Mouse (Mus musculus) small intestine, adult 2 months (tissue): ENCODE results near the gene Ift81. TPM values are rescaled to one million over a fixed set of nuclear protein-coding genes. Genes with fewer than 3 reads are reported as not detected.

Experiments
- H3K27ac ChIP-seq: fragments of 200-500 bp; 2 replicates; pipeline ENCODE4 v1.5.1; 2012; ENCODE audit warnings: low read depth, low read length, control low read depth, inconsistent platforms; ENCODE audit not compliant: insufficient read depth
- H3K27me3 ChIP-seq: fragments of 200-500 bp; 2 replicates; pipeline ENCODE4 v1.6.1; 2012; ENCODE audit warnings: mild to moderate bottlenecking, moderate library complexity, low read length, inconsistent platforms; ENCODE audit not compliant: control insufficient read depth, insufficient read depth
- H3K36me3 ChIP-seq: fragments of 200-500 bp; 2 replicates; pipeline ENCODE4 v1.6.1; 2012; ENCODE audit warnings: mild to moderate bottlenecking, low read length, control low read depth, inconsistent platforms; ENCODE audit not compliant: control insufficient read depth, insufficient read depth
- H3K4me1 ChIP-seq: fragments of 200-500 bp; 2 replicates; pipeline ENCODE4 v1.6.1; 2012; ENCODE audit warnings: low read length, inconsistent platforms, mixed read lengths; ENCODE audit not compliant: control insufficient read depth, insufficient read depth, insufficient read length
- H3K4me3 ChIP-seq: fragments of 200-500 bp; 2 replicates; pipeline ENCODE4 v1.5.1; 2012; ENCODE audit warnings: low read depth, mild to moderate bottlenecking, control low read depth, inconsistent platforms, low read length, moderate library complexity
- CTCF ChIP-seq: fragments of 200-500 bp; IDR thresholded peaks from 2 replicates; pipeline ENCODE4 v1.5.1; 2012; ENCODE audit warnings: low read depth, mild to moderate bottlenecking, control low read depth, inconsistent platforms, low read length, moderate library complexity, mixed read lengths; ENCODE audit not compliant: insufficient replicate concordance, insufficient read length; ENCODE audit errors: extremely low read depth
- POLR2A ChIP-seq: fragments of 200-500 bp; IDR thresholded peaks from 2 replicates; pipeline ENCODE4 v1.6.1; 2012; ENCODE audit warnings: low read depth, mild to moderate bottlenecking, control low read depth, inconsistent platforms, low read length, moderate library complexity
- WGBS: fragments of 180-500 bp; shearing (Covaris S2); methylation state at CpG from one replicate; pipeline ENCODE4 v1.1.7; 2018; 5-methylcytosine and 5-hydroxymethylcytosine counted together
- polyA plus RNA-seq: library from polyadenylated mRNA; depleted of rRNA; stranded (reverse); fragments of >200 nt; gene quantifications from 2 replicates; pipeline ENCODE4 v1.2.3, GENCODE M21; 2012

Ift81 gene
- polyA plus RNA-seq, 1 experiment = 0.15 TPM

DNA sequence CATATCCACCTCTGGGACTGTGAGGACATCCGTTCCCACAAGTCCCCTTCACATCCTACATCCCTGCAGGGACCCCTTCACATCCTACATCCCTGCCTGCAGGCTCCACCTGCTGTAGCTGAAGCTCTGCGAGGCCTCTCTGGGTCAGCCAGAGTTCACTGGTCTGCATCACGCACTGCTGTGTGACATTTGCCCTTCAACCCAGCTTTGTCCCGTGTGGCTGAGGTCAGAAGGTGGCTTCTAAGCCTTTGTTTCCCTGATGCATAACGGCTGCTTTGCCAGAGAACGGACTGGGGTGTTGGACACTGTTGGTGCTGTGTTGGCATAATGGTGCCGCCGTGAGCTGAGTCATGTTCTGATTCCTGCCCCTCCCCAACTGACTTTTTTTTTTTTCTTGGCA lies 96.1 kb downstream of the Ift81 start:
- H3K27me3 ChIP-seq = no peaks in the 10 kb centered on the region
- peaks cover 47% of the 10 kb centered on the region for H3K4me1 ChIP-seq
- TF ChIP-seq CTCF (no peak), POLR2A (no peak)
- peak overlapping the region; percentile 98 for H3K27ac ChIP-seq
- no peak overlapping the region for H3K4me3 ChIP-seq
- 32% methylated on average over 8 of the region's 8 CpGs for WGBS
- H3K36me3 ChIP-seq = no peaks in the 10 kb centered on the region

DNA sequence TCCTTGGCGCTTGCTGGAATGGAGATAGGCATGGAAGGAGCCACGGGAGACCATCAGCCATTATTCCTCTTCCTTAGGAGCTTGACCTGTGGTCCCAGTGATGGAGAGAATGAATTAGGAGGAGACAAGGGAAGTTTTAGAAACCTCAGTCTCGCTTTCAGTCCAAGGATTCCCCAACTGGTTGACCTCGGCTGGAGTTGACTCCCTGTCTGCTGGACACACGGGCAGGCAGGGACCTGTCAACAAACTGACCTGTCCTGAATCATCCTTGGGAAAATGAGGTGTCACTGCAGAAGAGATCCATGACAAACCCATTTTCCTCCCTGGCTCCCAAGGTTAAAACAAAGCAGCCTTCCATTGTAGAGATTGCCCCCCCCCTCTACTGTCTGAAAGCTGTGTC lies 97.4 kb downstream of the Ift81 start:
- no peaks in the 10 kb centered on the region for H3K27me3 ChIP-seq
- H3K36me3 ChIP-seq = no peaks in the 10 kb centered on the region
- 87% methylated on average over 5 of the region's 5 CpGs for WGBS
- peak overlapping the region; percentile 83 for H3K27ac ChIP-seq
- H3K4me1 ChIP-seq = peaks cover 49% of the 10 kb centered on the region
- TF ChIP-seq POLR2A (no peak), CTCF (no peak)
- no peak overlapping the region for H3K4me3 ChIP-seq

DNA sequence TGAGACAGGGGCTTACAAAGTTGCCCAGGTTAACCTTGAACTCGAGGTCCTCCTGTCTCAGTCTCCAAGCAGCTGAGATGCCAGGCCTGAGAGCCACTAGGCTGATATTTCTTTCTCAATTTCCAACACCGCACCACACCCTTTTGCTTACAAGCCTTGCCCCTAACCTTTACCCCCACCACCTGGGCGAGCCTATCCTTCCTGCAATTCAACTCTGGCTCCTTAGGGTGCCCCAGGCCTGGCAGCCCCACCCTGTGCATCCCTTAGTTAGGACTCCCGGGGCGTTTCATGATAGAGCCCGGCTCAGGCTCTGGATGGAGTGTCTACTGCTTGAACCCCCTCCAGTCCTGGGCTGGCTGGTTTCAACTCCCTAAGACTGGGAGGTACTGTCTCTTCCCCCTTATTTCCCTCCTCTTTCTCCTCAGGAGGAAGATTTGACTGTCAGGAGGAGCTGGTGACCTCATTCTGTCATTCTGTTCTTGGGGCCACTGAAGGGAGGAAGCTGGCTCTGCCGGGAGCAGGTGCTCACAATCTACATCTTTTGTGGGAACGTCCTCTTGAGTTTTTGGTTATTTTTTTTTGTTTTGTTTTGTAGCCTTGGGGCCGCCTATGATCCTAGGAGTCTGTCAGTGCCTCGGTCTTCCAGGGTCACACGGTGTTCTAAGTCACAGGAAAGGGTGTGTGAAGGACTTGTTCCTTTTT lies 98.1 kb downstream of the Ift81 start:
- H3K27me3 ChIP-seq = no peaks in the 10 kb centered on the region
- H3K36me3 ChIP-seq = no peaks in the 10 kb centered on the region
- H3K27ac ChIP-seq = peak overlapping the region; percentile 83
- H3K4me3 ChIP-seq = no peak overlapping the region
- 31% methylated on average over 11 of the region's 11 CpGs for WGBS
- H3K4me1 ChIP-seq = peaks cover 55% of the 10 kb centered on the region
- TF ChIP-seq POLR2A = 0 out of 2 replicates have a peak, but pooled peaks have one; percentile 19
- no peak; the same call in 1 of the 2 replicates for TF ChIP-seq CTCF

DNA sequence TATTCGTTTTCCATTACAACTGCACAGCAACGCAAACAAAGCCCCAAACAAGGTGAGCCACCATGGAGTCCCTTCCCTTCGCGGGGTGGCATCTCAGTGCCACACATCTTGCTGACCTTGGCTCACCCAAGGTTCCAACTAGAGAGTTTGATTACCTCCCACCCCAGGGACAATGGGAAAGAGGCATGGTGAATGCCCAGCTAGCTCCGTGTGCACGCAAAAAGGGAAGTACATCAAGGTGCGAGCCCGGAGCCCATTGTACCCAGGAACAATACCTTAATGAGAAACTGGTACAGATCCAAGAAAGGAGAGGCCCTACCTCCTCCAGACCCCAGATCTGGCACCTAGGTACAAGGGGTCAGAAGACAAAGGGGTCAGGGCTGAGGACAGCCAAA lies 100.2 kb downstream of the Ift81 start:
- H3K27me3 ChIP-seq = no peaks in the 10 kb centered on the region
- H3K27ac ChIP-seq = no peak overlapping the region; the same call in 1 of the 2 replicates
- H3K36me3 ChIP-seq = no peaks in the 10 kb centered on the region
- no peak for TF ChIP-seq CTCF
- no peak for TF ChIP-seq POLR2A
- H3K4me1 ChIP-seq = peaks cover 52% of the 10 kb centered on the region
- whole genome bisulfite sequencing = 28% methylated on average over 8 of the region's 8 CpGs
- H3K4me3 ChIP-seq = no peak overlapping the region

DNA sequence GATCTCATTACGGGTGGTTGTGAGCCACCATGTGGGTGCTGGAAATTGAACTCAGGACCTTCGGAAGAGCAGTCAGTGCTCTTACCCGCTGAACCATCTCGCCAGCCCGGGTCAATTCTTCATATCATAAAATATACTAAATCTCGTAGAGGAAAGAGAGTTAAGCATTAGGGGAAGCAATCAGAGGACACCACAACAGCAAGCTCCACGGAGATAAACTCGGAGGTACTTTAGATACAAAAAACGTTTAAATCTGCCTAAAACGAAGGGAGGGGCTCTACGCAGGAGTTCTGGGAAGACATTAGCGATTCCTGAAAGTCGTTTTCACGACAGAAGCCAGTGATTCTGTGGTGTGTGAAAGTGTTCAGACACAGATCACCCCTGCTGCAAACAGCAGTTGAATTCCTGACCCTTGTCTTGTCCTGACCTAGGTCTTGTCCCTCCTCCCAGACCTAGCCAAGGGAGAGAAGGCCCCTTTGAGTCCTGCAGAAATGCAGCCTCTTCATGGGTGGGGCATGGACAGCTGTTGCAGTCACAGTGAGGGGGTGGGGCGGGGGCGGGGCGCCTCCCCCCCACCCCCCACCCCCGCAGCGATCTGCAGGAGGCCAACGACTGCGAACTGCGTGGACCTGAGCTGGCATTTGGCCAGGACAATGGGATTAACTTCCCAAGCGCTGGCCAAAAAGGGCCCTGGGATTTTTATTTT lies 100.7 kb downstream of the Ift81 start:
- WGBS = 55% methylated on average over 23 of the region's 23 CpGs

DNA sequence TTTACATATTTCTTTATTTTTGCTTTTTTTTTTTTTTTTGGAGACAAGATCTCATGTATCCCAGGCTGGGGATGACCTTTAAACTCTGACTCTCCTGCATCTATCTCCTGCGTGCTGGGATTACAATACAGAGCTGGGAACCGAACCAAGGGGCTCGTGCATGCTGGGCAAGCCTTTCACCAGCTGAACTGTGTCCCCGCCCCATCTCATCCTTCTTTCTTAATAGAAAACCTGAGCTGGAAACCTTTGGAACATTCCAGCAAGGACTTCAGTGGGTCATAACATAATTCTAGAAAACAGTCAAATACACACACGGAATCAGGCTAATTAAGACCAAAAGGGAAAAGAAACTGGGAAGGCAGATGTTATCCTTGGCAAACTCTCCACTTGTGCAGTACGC lies 102.3 kb downstream of the Ift81 start:
- H3K4me1 ChIP-seq = peaks cover 32% of the 10 kb centered on the region
- H3K27me3 ChIP-seq = no peaks in the 10 kb centered on the region
- H3K36me3 ChIP-seq = no peaks in the 10 kb centered on the region
- no peak overlapping the region for H3K4me3 ChIP-seq
- 38% methylated on average over 6 of the region's 6 CpGs for WGBS
- H3K27ac ChIP-seq = peak overlapping the region; percentile 46; the same call in 1 of the 2 replicates
- TF ChIP-seq POLR2A = no peak

More for the DNA sequence above, 100.7 kb downstream of the Ift81 start:
- Histone ChIP-seq H3K4me1 (peaks cover 48% of the 10 kb centered on the region), H3K4me3 (no peak overlapping the region), H3K27me3 (no peaks in the 10 kb centered on the region), H3K27ac (no peak overlapping the region; the same call in 1 of the 2 replicates), H3K36me3 (no peaks in the 10 kb centered on the region)
- TF ChIP-seq POLR2A = no peak
- no peak for TF ChIP-seq CTCF

DNA sequence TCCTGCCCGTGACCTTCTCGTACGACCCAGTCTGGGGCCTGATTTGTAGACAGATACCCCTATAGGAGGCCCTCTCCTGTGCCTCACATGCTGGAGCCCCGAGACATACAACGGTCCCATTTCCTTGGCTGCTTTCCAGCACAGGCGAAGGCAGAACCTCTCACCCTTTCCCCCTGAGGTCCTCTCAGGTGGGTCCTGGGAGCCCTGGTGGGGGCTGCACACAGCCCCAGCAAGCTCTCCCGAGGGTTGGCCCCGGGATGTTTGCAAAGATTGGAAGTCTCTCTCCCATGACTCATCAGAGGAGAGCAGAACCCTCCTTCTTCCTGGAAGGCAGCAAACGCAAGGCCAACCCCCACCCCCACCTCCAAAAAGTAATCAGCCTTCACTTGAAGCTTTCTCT lies 102.9 kb downstream of the Ift81 start:
- TF ChIP-seq CTCF = no peak
- H3K27ac ChIP-seq = peak overlapping the region; percentile 46
- no peaks in the 10 kb centered on the region for H3K36me3 ChIP-seq
- peaks cover 26% of the 10 kb centered on the region for H3K4me1 ChIP-seq
- 13% methylated on average over 9 of the region's 9 CpGs for WGBS
- H3K4me3 ChIP-seq = no peak overlapping the region
- no peaks in the 10 kb centered on the region for H3K27me3 ChIP-seq
